Mouse (Mus musculus) heart, embryonic 11.5 days (tissue): ENCODE measurements around the gene Slc26a9. TPM values are rescaled to one million over a fixed set of nuclear protein-coding genes. Genes with fewer than 3 reads are reported as not detected.

Experiments
- ATAC-seq: fragments of 200-750 bp; cut with Nextera tagmentation; replicated peaks from 2 replicates; pipeline ENCODE4 v1.8.0; 2017; ENCODE audit warnings: moderate library complexity; ENCODE audit not compliant: insufficient number of reproducible peaks, low FRiP score, low TSS enrichment
- H3K27ac ChIP-seq: fragments of 300-500 bp; sonication (generic); 2 replicates; pipeline ENCODE4 v1.5.1; 2014; ENCODE audit warnings: mild to moderate bottlenecking, low read depth, low read length
- H3K27me3 ChIP-seq: fragments of 300-500 bp; sonication (generic); 2 replicates; pipeline ENCODE4 v1.6.1; 2014; ENCODE audit warnings: mild to moderate bottlenecking, low read length, mixed read lengths; ENCODE audit not compliant: control insufficient read depth, insufficient read depth
- H3K36me3 ChIP-seq: fragments of 300-500 bp; sonication (generic); 2 replicates; pipeline ENCODE4 v1.6.1; 2014; ENCODE audit warnings: mild to moderate bottlenecking, low read length, moderate library complexity, mixed read lengths; ENCODE audit not compliant: control insufficient read depth, insufficient read depth
- H3K4me1 ChIP-seq: fragments of 300-500 bp; sonication (generic); 2 replicates; pipeline ENCODE4 v1.6.1; 2014; ENCODE audit warnings: low read length; ENCODE audit not compliant: control insufficient read depth, insufficient read depth
- H3K4me2 ChIP-seq: fragments of 300-500 bp; sonication (generic); 2 replicates; pipeline ENCODE4 v1.6.1; 2014; ENCODE audit warnings: mild to moderate bottlenecking, moderate library complexity
- H3K4me3 ChIP-seq: fragments of 300-500 bp; sonication (generic); 2 replicates; pipeline ENCODE4 v1.5.1; 2014; ENCODE audit warnings: low read depth, low read length
- H3K9ac ChIP-seq: fragments of 300-500 bp; sonication (generic); 2 replicates; pipeline ENCODE4 v1.6.1; 2014; ENCODE audit warnings: mild to moderate bottlenecking, low read depth, low read length, moderate library complexity
- H3K9me3 ChIP-seq: fragments of 300-500 bp; sonication (generic); replicated peaks from 2 replicates; pipeline ENCODE4 v1.6.1; 2016; ENCODE audit warnings: low read length; ENCODE audit not compliant: control insufficient read depth
- WGBS: fragments of 180-500 bp; shearing (Covaris S2); extraction: QIAGEN DNeasy Blood & Tissue Kit; methylation state at CpG from one replicate; pipeline ENCODE4 v1.1.7; 2014; ENCODE audit not compliant: insufficient replicate concordance; 5-methylcytosine and 5-hydroxymethylcytosine counted together
- polyA plus RNA-seq: library from polyadenylated mRNA; unstranded; fragments of >200 nt; fragmentation: Nextera tagmentation; extraction: Ambion mirVana; gene quantifications from 2 replicates; pipeline ENCODE4 v1.2.1, GENCODE M21; 2014

Gene Slc26a9
- polyA plus RNA-seq, 1 experiment from 2014 or later, result not detected

GRCm38 (mm10) chr1:131757211-131757610, 13.4 kb downstream of the Slc26a9 start:
- Histone ChIP-seq H3K4me3 (no peak overlapping the region), H3K27me3 (peaks cover 3% of the 10 kb centered on the region; the same call in 1 of the 2 replicates), H3K36me3 (no peaks in the 10 kb centered on the region), H3K9me3 (no peaks in the 10 kb centered on the region), H3K4me1 (peaks cover 18% of the 10 kb centered on the region), H3K27ac (no peak overlapping the region), H3K9ac (no peak overlapping the region), H3K4me2 (no peak overlapping the region)
- ATAC-seq, result no peak
- 94% methylated on average over 6 of the region's 6 CpGs for WGBS

DNA sequence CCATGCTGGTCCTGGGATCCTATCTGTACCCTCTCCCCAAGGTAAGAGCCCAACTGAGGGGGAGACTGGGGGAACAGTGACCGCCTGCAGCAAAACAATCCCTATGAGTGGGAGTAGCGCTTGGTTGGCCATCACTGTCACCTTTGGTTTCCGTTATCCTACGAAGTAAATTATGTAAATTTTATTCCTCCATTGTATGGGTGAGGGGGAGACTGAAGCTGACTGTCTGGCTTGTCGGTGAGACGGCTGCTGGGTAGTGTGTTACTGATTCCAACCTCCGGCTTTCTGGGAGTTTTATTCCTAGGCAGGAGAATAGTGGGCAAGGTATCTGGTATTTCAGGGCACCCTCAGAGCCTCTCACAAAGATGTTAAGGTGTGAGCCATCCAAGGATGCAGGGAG, 15.0 kb downstream of the Slc26a9 start:
- Histone ChIP-seq H3K27ac (no peak overlapping the region), H3K9ac (no peak overlapping the region), H3K4me2 (no peak overlapping the region), H3K4me1 (peaks cover 16% of the 10 kb centered on the region), H3K9me3 (no peaks in the 10 kb centered on the region), H3K36me3 (no peaks in the 10 kb centered on the region), H3K27me3 (no peaks in the 10 kb centered on the region), H3K4me3 (no peak overlapping the region)
- no peak for ATAC-seq
- WGBS, result 74% methylated on average over 7 of the region's 7 CpGs

GRCm38 (mm10) chr1:131759667-131760427, 16.0 kb downstream of the Slc26a9 start:
- no peak overlapping the region for H3K9ac ChIP-seq
- H3K27ac ChIP-seq, result no peak overlapping the region

GRCm38 (mm10) chr1:131760428-131760820, 16.6 kb downstream of the Slc26a9 start:
- Histone ChIP-seq H3K9ac (no peak overlapping the region), H3K4me3 (no peak overlapping the region), H3K4me2 (no peak overlapping the region), H3K27me3 (peaks cover 2% of the 10 kb centered on the region; the same call in 1 of the 2 replicates), H3K4me1 (peaks cover 1% of the 10 kb centered on the region), H3K9me3 (no peaks in the 10 kb centered on the region), H3K36me3 (no peaks in the 10 kb centered on the region), H3K27ac (no peak overlapping the region)
- WGBS, result 78% methylated on average over 3 of the region's 3 CpGs
- ATAC-seq, result no peak

More at GRCm38 (mm10) chr1:131759667-131760427, 16.0 kb downstream of the Slc26a9 start:
- ATAC-seq, result no peak
- H3K36me3 ChIP-seq, result no peaks in the 10 kb centered on the region
- no peak overlapping the region for H3K4me3 ChIP-seq
- H3K4me2 ChIP-seq, result no peak overlapping the region
- peaks cover 7% of the 10 kb centered on the region for H3K4me1 ChIP-seq
- WGBS, result 54% methylated on average over 9 of the region's 9 CpGs
- H3K27me3 ChIP-seq, result peaks cover 2% of the 10 kb centered on the region; the same call in 1 of the 2 replicates
- H3K9me3 ChIP-seq, result no peaks in the 10 kb centered on the region

GRCm38 (mm10) chr1:131761079-131761831, 17.4 kb downstream of the Slc26a9 start:
- peaks cover 2% of the 10 kb centered on the region; the same call in 1 of the 2 replicates for H3K27me3 ChIP-seq
- ATAC-seq, result no peak
- no peak overlapping the region for H3K27ac ChIP-seq
- no peak overlapping the region for H3K4me2 ChIP-seq
- no peaks in the 10 kb centered on the region for H3K4me1 ChIP-seq
- 71% methylated on average over 13 of the region's 13 CpGs for WGBS
- H3K9ac ChIP-seq, result no peak overlapping the region
- no peaks in the 10 kb centered on the region for H3K9me3 ChIP-seq
- no peaks in the 10 kb centered on the region for H3K36me3 ChIP-seq
- no peak overlapping the region for H3K4me3 ChIP-seq

- H3K4me3 ChIP-seq, result no peak overlapping the region
- H3K9ac ChIP-seq, result no peak overlapping the region
- H3K4me2 ChIP-seq, result no peak overlapping the region
- H3K27ac ChIP-seq, result no peak overlapping the region
- H3K9me3 ChIP-seq, result no peaks in the 10 kb centered on the region
- WGBS, result 42% methylated on average over 9 of the region's 9 CpGs
- peaks cover 5% of the 10 kb centered on the region; the same call in 1 of the 2 replicates for H3K27me3 ChIP-seq
- no peaks in the 10 kb centered on the region for H3K36me3 ChIP-seq
- ATAC-seq, result no peak
- no peaks in the 10 kb centered on the region for H3K4me1 ChIP-seq
These were observed 19.9 kb downstream of the Slc26a9 start for GRCm38 (mm10) chr1:131763683-131764082.

- Histone ChIP-seq H3K9me3 (no peaks in the 10 kb centered on the region), H3K36me3 (no peaks in the 10 kb centered on the region), H3K4me3 (no peak overlapping the region), H3K9ac (no peak overlapping the region), H3K27me3 (peaks cover 5% of the 10 kb centered on the region; the same call in 1 of the 2 replicates), H3K4me2 (no peak overlapping the region), H3K27ac (no peak overlapping the region), H3K4me1 (no peaks in the 10 kb centered on the region)
- 52% methylated on average over 8 of the region's 8 CpGs for WGBS
- no peak for ATAC-seq
These were observed 20.9 kb downstream of the Slc26a9 start for GRCm38 (mm10) chr1:131764581-131765338.

- no peak for ATAC-seq
- WGBS, result 13% methylated on average over 11 of the region's 11 CpGs
These were observed 21.7 kb downstream of the Slc26a9 start for GRCm38 (mm10) chr1:131765357-131766001.

More at GRCm38 (mm10) chr1:131765357-131766001, 21.7 kb downstream of the Slc26a9 start:
- H3K27me3 ChIP-seq, result peaks cover 5% of the 10 kb centered on the region; the same call in 1 of the 2 replicates
- H3K4me2 ChIP-seq, result no peak overlapping the region
- H3K4me3 ChIP-seq, result no peak overlapping the region
- H3K4me1 ChIP-seq, result no peaks in the 10 kb centered on the region
- H3K9me3 ChIP-seq, result no peaks in the 10 kb centered on the region
- no peak overlapping the region for H3K9ac ChIP-seq
- no peaks in the 10 kb centered on the region for H3K36me3 ChIP-seq
- no peak overlapping the region for H3K27ac ChIP-seq
